Mouse (Mus musculus) right cerebral cortex, adult 18-20 months (tissue): ENCODE measurements around the gene Mybpc3.

Experiments used
- DNase-seq: peaks from one replicate; pipeline ENCODE4 v3.0.0; 2022; ENCODE audit warnings: mixed read lengths

Gene Mybpc3

DNA sequence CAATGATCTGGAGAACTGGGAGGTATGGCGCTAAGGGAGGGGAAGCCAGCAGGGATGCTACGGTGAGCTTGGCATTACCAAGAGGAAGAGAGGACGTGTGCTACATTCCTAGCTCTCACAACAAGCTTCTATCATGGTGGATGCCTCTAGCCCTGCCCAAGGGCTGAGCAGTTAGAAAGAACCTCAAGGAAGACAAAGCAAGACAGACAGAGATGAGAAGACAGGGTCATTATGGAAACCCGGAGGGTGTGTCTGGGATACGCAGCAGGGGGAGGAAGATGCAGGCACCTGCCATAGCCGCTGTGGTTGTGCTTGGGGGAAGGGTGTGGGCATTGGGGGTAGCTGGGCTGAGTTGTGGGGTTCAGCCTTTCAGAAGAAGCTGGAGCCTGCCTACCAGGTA is 5.6 kb downstream of the Mybpc3 start:
- no peak for DNase-seq

DNA sequence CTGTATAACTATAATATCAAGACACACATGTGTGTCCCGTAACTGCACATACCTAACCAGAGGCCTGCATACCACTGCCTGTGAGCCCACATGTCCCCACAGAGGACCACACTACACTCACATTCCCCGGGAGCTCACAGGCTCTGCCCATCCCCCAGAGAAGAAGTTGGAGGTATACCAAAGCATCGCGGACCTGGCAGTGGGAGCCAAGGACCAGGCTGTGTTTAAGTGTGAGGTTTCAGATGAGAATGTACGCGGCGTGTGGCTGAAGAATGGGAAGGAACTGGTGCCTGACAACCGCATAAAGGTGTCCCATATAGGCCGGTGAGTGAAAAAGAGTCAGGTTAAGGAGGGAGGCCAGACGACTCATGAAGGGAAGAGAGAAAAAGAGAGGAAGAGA is 7.2 kb downstream of the Mybpc3 start:
- DNase-seq: no peak

DNA sequence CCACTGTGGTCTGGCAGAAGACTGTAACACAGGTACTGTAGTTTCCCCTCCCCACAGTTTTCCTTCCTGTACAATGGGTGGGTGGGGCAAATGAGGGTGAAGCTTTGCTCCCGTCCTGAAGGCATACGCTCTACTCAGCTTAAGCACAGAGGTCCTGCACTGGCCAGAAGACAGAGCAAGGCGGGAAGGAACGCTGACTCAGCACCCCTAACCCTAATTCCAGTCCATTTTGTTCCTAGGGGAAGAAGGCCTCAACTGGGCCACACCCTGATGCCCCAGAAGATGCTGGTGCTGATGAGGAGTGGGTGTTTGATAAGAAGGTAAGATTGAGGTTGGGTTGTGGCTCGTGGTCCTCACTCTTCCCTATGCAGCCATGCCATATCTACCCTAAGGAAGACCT is 10.8 kb downstream of the Mybpc3 start:
- DNase-seq: no peak

DNA sequence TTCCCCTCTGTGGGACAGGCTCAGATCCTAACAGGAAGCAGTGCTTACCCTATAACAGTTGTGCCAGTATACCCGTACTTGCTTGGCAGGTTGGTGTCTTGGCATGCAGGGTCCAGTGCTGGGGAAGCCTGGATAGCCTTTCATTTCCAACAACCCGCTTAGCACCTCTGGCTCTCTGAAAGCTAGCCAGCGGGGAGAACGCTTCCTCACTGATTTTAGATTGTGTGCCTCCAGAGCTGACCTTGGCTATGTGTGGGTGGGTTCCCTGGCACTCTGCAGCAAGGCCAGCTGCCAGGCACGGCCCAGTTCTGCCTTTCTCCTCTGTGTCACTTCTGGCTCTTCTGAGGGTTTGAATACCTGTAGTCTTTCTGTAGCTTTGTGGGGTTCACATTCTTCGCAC is 12.2 kb downstream of the Mybpc3 start:
- DNase-seq: no peak

DNA sequence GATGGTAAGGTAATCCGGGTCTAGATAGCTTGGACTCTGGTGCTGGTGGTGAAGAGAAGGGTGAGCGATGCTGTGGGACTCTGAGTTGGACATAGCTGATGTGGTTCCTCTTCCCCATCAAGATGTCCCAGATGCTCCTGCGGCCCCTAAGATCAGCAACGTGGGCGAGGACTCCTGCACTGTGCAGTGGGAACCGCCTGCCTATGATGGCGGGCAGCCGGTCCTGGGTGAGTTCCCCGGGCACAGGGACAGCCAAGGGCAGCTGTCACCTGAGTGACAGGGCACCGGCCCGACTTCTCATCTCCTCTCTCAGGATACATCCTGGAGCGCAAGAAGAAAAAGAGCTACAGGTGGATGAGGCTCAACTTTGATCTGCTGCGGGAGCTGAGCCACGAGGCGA is 13.3 kb downstream of the Mybpc3 start:
- no peak for DNase-seq

DNA sequence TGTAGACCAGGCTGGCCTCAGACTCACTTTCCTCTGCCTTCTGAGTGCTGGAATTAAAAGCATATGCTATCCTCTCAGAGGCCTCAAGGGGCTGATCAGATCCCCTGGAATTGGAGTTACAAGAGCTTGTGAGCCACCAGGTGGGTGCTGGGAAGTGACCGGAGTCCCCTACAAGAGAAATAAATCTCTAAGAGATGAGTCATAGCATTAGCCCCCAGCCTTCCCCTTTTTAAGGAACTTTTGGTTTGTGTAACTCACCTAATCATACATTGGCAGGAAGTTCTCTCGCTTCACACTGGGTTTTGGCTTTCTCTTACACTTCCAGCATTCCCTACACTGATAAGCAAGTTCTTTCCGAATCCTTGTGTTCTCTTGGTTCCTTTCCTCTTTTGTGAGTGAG is 14.1 kb downstream of the Mybpc3 start:
- DNase-seq: no peak

DNA sequence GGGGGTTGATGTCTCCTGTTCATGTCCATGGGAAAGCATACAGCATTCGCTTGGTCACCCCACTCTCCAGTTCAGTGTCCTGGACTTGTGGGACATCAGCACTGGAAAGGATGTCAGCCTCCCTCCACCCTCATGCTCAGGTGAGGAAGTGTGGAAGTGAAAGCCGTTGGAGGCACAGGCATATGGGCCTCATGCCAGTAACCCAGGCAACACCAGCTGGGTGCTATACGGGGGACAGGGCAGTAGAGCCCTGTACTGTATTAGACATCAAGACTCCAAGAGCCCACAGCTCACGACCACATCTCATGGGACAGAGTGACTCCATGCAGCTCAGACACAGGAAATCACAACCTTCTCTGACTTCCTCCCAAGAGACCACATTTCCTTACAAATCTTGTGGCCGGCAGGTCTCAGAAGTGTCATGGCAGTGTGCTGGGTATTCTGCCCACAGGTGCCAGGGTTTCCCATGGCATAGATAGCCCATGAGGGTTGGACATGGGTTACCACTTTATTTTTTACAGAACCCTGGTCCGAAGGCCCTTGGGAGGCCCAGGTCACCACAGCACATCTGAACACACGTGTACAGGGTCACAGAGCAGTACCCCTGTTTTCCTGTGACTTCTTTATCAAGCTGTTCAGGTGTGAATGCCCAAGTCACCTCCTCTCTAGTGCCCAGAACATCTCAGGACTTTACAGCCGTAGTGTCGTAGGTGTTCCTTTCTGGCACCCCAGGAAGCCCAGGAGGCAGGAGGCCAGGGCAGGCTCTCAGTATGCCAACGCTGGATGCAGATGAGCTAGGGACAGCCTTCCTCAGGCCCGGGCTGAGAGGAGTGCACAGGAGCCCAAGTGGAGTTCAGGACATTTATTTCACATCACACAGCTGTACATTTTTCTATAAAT is 18.8 kb downstream of the Mybpc3 start:
- no peak for DNase-seq

DNA sequence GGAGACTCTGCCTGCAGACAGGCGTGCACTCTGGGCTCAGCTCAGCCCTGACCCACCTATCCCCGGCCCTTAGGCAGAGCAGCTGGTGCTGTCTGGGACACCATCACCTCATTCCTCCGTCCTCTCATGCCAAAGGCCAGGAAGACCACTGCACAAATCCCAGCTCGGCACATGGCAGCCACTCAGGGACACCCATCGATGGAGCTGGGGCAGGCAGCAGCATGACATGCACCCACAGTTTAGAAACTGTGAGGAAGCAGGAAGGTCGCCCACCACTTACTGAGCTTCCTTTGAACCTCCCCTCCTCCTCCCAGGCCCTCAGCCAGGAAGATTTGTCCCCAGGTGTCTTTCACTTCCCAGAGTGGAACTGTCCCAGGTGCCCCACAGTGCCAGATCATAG is 19.5 kb downstream of the Mybpc3 start:
- no peak for DNase-seq

DNA sequence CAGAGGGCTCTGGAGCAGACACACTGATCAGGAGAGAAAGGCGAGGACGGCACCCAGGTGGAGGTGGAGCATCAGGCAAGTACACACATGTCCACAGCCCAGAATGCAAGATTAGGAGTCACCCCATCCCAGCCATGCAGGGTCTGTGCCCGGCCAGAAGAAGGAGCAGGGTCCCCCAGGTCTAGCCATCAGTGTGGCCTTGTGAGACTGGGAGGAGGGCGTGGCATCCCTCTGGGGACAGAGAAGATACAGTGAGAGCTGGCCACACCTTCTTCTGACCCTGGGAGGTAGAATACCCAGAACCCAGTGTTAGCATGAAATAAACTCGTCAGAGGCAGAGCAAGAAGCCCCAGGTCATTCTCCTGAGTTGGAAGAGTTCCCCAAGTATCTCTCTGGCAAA is 21.4 kb downstream of the Mybpc3 start:
- DNase-seq: no peak

DNA sequence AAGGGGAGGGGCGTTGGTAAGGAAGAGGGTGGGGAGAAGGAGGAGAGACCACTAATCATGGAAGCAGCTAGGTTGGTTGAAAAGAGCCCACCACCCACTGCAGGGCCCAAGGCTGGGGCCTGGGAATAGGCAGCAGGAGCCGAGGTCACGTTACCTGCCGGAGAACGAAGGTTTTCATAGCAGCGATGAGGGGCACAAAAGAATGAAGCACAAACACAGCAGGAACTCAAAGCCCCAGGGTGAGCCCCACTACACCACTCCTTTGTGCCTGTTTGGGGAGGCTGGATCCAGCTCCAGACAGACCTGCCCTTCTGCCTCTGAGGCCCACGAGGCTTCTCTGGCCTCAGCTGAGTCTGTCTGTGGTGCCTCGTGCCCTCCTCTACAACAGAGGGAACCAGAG is 21.8 kb downstream of the Mybpc3 start:
- no peak for DNase-seq

DNA sequence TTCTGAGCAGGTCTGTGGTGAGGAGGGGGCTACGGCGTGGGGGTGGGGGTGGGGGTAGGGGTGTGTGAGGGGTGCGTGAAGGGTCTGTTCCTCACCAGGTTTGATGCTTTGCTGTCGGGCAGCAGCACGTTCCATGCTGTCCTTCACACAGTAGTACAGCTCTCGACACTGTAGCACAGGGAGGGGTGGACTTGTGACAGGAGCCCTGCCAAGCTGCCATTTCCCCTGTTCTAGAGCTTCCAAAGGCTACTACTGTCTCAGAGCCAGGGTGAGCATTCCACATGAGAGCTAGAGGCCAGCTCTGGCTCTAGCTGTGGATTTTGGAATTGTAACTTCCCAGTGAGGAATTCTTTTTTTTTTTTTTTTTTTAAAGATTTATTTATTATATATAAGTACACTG is 25.0 kb downstream of the Mybpc3 start:
- DNase-seq: no peak

DNA sequence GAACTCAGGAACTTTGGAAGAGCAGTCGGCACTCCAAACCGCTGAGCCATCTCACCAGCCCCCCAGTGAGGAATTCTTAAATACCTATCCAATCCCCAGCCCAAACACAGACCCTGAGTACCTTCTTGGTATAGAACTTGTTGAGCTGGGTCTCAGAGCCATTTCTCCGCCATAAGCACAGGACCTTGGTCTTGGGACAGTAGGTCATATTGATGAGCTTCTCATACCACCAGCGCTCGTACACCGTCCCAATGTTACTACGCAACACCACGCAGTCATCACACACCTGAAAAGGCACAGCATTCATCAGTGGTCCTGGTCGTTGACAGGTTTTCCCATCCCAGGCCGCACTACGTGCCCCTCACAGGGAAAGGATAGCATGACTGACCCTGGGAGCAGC is 25.5 kb downstream of the Mybpc3 start:
- DNase-seq: no peak

DNA sequence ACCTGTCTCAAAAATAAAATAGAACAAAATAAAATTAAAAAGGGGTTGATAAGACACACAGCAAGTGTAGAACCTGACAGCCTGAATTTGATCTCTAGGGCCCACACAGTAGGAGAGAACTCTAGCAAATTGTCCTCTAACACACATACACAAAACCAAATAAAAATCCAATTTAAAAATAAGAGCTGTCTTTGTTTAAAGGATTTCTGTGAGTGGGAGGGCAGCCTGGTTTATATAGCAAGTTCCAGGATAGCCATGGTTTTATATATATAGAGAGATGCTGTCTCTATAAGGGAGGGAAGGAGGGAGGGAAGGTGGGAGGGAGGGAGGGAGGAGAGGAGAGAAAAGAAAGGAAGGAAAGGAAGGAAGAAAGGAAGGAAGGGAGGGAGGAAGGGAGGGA is 30.2 kb downstream of the Mybpc3 start:
- no peak for DNase-seq

DNA sequence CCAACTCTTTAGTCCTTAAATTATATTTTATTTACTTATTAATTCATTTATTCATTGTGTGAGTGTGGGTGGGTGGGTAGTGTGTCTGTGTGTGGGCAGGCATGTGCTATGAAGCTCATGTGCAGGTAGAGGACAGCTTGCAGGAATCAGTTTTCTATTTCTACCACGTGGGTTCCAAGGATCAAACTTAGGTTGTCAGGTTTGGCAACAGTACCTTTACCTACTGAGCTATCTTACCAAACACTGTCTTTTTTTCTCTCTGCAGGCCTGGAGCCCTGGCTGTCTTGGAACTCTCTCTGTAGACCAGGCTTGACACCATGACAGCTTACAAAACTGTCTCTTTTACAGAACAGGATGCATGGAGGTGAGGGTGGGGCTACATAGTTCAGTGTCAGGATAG is 33.4 kb downstream of the Mybpc3 start:
- DNase-seq: no peak

DNA sequence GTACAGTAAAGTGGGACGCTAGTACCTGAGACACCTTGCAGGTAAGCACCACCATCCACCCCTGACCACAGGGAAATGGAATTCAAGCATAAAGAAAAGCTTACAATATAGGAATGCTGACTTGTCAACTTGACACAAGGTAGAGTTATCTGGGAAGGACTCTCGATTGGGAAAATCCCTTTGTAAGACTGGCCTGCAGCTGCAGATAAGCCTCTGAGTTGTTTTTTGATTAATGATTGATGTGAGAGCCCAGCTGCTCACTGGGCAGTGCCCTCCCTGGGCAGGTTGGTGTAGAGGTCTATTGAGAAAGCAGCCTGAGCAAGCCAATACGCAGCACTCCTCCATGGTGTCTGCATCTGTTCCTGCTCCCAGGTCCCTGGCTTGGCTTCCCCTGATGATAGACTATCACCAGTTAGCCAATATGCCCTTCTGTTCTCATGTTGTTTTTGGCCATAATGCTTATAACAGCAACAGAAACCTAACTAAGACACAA is 35.0 kb downstream of the Mybpc3 start:
- no peak for DNase-seq

DNA sequence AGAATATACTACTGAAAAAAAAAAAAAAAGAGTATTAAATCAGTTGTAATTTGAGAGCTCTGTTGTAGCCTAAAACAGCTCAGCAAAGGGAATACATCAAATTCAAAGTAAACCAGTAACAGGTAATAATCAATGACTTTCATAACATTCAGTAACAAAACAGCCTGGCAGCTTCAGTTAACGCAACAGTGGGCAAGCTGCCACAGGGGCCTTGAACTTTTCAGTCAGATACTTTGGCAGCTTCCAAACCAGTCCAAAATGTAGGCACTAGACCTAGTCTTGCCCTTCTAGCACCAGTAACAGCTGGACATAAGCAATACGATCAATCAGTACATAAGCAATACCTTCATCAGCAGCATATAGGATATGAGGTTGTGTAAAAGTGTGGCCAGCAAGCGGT is 36.1 kb downstream of the Mybpc3 start:
- no peak for DNase-seq

DNA sequence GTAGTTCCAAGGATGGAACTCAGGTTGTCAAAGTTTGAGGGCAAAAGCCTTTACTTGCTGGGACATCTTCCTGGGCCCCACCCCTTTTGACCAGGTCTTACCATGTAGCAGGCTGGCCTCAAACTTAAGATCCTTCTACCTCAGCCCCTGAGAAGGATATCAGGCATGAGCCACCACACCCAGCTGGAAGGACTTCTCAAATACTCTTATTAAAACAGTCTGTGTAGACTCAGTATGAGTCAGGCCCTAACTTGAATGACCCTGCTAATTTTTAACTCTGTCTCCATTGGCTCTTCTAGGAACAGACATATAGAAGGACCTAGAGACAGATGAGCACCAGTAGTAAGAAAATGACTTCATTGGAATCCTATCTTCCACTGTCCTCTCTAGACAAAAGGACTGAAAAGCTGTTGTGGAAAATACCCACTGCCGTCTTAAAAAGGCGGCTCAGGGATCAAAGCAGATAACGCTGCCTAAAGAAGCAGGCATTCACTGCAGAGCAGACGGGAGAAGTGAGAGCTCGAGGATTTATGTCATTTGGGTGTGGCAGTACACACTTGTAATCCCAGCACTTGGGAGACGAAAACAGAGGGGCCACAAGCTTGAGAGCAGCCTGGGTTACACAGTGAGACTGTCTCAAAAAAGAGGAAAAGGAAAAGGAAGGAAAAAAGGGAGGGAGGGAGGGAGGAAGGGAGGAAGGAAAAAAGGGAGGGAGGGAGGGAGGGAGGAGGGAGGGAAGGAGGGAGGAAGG is 39.2 kb downstream of the Mybpc3 start:
- no peak for DNase-seq

DNA sequence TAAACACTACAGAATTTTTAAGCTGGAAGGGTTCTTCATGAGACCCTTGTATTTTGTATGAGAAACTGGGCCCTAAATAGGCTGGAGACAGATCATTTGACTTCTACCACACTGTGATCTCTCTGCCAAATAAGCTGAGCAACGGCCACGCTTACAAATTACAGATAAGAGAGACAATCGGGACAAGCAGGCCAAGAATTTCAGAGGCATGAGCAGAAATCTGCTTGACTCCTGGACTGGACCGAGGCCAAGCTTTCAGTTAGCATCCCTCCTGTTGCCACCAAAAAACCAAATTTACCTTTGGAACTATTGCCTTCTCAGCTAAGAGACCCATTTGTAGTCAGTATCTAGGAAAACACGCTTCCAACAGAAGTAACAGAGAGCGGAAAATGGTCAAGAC is 42.6 kb downstream of the Mybpc3 start:
- DNase-seq: no peak

DNA sequence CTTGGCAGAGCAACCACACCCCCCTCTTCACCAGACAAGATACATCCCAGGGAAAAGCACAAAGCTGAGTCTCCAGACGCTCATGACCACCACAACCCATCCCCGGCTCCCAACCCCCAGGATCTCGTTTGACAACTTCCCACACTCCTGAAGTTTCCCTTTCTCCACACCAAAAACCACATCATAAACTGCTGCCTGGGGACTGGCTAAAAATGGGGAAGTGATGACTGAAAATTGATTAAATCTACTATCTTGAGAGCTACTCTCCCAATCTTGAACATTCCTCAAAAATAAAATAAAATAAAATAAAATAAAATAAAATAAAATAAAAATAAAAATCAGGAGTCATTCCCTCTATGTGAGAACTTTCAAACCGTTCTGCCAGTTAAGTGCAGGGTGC is 45.0 kb downstream of the Mybpc3 start:
- no peak for DNase-seq

DNA sequence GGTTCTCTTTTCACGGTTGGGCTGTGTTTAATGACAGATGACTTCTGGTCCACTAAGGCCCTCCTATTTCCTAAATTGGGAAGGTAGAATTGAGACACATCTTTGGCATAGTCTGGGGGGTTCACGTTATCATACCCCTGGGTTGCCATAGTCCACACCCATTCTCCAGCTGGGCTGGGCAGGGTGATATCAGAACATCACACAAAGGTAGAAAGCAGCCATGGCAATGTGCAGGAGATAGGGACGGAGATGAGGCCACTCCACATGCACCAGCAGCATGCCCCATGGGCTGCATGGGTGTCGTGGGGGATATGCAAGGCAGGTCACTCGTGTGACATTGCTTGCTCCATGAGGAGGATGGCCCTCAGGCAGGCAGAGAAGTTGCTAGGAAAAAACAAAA is 45.6 kb downstream of the Mybpc3 start:
- no peak for DNase-seq

DNA sequence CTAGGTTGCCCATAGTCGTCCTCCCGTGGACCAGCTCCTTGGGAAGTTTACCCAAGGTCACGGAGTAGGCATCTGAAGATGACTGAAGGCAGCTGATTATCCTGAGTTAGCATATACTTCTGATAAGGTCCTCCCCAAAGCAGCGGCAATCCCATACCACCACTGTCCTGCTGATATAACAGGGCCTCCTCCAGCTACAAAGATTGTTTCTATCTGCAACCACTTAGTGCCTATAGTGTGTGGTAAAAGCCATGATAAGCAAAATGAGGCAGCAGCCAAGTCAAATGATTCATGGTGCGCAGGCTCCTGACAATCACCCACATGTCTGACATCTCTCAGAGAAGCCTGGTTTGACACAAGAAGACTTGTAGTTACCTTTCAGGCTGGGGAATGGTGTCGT is 47.0 kb downstream of the Mybpc3 start:
- no peak for DNase-seq

DNA sequence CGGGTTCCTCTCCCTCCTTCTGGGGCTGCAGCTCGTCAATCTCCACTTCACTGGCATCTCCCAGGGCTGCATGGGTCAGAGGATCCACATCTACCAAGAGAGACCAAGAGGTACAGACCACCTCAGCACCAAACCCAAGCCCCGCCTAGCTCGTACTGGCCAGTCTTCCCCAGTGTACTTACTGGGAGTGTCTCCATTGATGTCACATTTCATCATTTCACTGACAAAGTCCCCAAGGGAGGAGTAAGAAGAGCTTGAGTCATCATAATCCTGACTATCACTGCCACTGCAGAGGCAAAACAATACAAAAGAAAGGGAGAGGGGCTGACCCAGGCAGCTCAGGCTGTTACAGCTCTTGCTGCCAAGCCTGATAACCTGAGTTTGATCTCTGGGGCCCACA is 49.7 kb downstream of the Mybpc3 start:
- DNase-seq: no peak

DNA sequence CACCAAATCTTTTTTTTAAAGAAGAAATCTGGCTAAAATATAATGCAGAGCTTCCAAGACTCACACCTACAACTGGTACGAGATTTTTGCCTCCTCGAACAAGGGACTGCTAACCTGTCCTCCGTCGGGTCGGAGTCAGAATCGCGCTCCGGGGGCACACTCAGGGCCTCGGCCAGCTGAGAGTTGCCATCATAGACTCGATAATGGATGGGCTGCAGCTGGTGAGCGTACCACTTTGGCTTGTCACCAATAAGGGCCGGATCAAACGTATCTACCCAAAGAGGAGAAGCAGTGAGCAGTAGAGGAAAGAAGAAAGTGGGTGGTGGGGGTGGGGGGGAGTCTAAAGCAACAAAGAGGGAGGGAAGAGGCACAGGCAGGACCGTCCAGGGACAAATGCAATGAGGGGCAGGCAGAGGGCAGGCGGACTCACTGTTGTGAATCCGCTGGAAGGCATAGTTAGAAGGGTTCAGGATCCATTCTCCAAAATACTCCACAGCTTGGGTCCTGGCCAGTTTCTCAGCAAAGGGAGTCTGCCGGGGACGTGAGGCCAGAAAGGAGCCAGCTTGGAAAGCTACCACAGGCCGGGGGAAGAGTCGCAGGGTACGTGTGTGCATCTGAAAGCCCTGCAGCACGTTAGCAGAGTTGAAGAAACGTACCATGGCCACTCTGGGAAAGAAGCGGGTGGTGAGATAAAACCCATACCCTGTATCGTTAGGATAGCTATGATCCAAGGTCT is 51.8 kb downstream of the Mybpc3 start:
- DNase-seq: no peak

DNA sequence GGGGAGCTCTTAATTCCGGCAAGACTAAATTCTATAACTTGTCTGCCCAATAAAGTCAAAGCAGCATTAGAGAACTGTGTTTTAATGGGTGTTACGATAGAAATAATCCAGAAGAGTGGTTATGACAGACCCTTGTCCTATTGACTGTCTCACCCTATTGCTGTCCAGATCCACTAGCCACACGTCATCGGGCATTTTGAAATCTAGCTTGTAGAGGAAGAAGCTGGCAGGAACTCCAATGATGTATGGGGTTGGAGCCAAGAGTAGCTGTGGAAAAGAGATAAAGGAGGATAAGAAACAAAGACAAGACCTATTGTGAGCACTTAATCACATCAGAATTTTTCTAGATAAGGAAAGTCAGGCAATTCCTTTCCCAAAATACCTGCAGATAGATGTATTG is 57.5 kb downstream of the Mybpc3 start:
- DNase-seq: no peak
